Mouse (Mus musculus): ENCODE data around the gene Focad. TPM values are rescaled to one million over a fixed set of nuclear protein-coding genes. Genes with fewer than 3 reads are reported as not detected.

The Focad gene
- polyA plus RNA-seq, 1 experiment: 10.3 TPM

GRCm38 (mm10) chr4:88270408-88271067 lies 176.1 kb downstream of the Focad start:
- no peak for TF ChIP-seq FOSL1 (IDR thresholded peaks at IDR 0.05; ENCODE audit: insufficient read depth, low read length, poor library complexity, severe bottlenecking)
- no peak for TF ChIP-seq CTCF (IDR thresholded peaks at IDR 0.05; ENCODE audit: control insufficient read depth, insufficient read depth, insufficient read length)
- TF ChIP-seq MYOG (IDR thresholded peaks at IDR 0.05; ENCODE audit: control insufficient read depth, extremely low read depth, insufficient read length): no peak
- TF ChIP-seq MYOD1 (IDR thresholded peaks at IDR 0.05; ENCODE audit: control insufficient read depth, insufficient read length, low read depth): no peak
- Histone ChIP-seq H3K79me2 (ENCODE audit: control insufficient read depth, insufficient read depth) (no peaks in the 10 kb centered on the region), H3ac (ENCODE audit: control insufficient read depth, insufficient read length, low read depth) (no peak overlapping the region), H3K36me3 (ENCODE audit: control insufficient read depth, insufficient read depth) (no peaks in the 10 kb centered on the region), H3K27me3 (ENCODE audit: control insufficient read depth, insufficient read depth, insufficient read length) (no peaks in the 10 kb centered on the region), H3K79me3 (ENCODE audit: low read depth) (no peaks in the 10 kb centered on the region), H3K4me3 (ENCODE audit: insufficient read depth, poor library complexity, severe bottlenecking) (no peak overlapping the region)

- TF ChIP-seq CEBPB (IDR thresholded peaks at IDR 0.05; ENCODE audit: low read depth): no peak
- TF ChIP-seq MYOG (IDR thresholded peaks at IDR 0.05; ENCODE audit: control insufficient read depth, extremely low read depth, insufficient read length): no peak
- TF ChIP-seq MYOD1 (IDR thresholded peaks at IDR 0.05; ENCODE audit: control insufficient read depth, insufficient read length, low read depth): no peak
- no peak for TF ChIP-seq MAX (IDR thresholded peaks at IDR 0.05)
- no peak for TF ChIP-seq USF1 (IDR thresholded peaks at IDR 0.05; ENCODE audit: low read depth)
- TF ChIP-seq FOSL1 (IDR thresholded peaks at IDR 0.05; ENCODE audit: insufficient read depth, low read length, poor library complexity, severe bottlenecking): no peak
- no peak for TF ChIP-seq CTCF (IDR thresholded peaks at IDR 0.05; ENCODE audit: control insufficient read depth, insufficient read depth, insufficient read length)
- no peaks in the 10 kb centered on the region for H3K79me2 ChIP-seq (ENCODE audit: control insufficient read depth, insufficient read depth)
- H3ac ChIP-seq (ENCODE audit: control insufficient read depth, insufficient read length, low read depth): no peak overlapping the region
Measured at GRCm38 (mm10) chr4:88275571-88276041, 181.2 kb downstream of the Focad start.

GRCm38 (mm10) chr4:88276058-88276734 lies 181.8 kb downstream of the Focad start:
- H3K4me3 ChIP-seq (ENCODE audit: insufficient read depth, poor library complexity, severe bottlenecking): no peak overlapping the region
- no peaks in the 10 kb centered on the region for H3K36me3 ChIP-seq (ENCODE audit: control insufficient read depth, insufficient read depth)
- no peaks in the 10 kb centered on the region for H3K79me3 ChIP-seq (ENCODE audit: low read depth)
- no peaks in the 10 kb centered on the region for H3K79me2 ChIP-seq (ENCODE audit: control insufficient read depth, insufficient read depth)
- H3K27me3 ChIP-seq (ENCODE audit: control insufficient read depth, insufficient read depth, insufficient read length): no peaks in the 10 kb centered on the region
- no peak overlapping the region for H3ac ChIP-seq (ENCODE audit: control insufficient read depth, insufficient read length, low read depth)
- TF ChIP-seq USF1 (IDR thresholded peaks at IDR 0.05; ENCODE audit: low read depth): no peak
- TF ChIP-seq FOSL1 (IDR thresholded peaks at IDR 0.05; ENCODE audit: insufficient read depth, low read length, poor library complexity, severe bottlenecking): no peak
- no peak for TF ChIP-seq CEBPB (IDR thresholded peaks at IDR 0.05; ENCODE audit: low read depth)

More at GRCm38 (mm10) chr4:88275571-88276041, 181.2 kb downstream of the Focad start:
- Histone ChIP-seq H3K27me3 (ENCODE audit: control insufficient read depth, insufficient read depth, insufficient read length) (no peaks in the 10 kb centered on the region), H3K36me3 (ENCODE audit: control insufficient read depth, insufficient read depth) (no peaks in the 10 kb centered on the region), H3K79me3 (ENCODE audit: low read depth) (no peaks in the 10 kb centered on the region), H3K4me3 (ENCODE audit: insufficient read depth, poor library complexity, severe bottlenecking) (no peak overlapping the region)

GRCm38 (mm10) chr4:88278524-88278923 lies 184.1 kb downstream of the Focad start:
- H3K36me3 ChIP-seq (ENCODE audit: control insufficient read depth, insufficient read depth): no peaks in the 10 kb centered on the region
- no peak overlapping the region for H3K4me3 ChIP-seq (ENCODE audit: insufficient read depth, poor library complexity, severe bottlenecking)
- no peak for TF ChIP-seq MYOD1 (IDR thresholded peaks at IDR 0.05; ENCODE audit: control insufficient read depth, insufficient read length, low read depth)
- TF ChIP-seq USF1 (IDR thresholded peaks at IDR 0.05; ENCODE audit: low read depth): no peak
- no peak for TF ChIP-seq MYOG (IDR thresholded peaks at IDR 0.05; ENCODE audit: control insufficient read depth, extremely low read depth, insufficient read length)
- no peak for TF ChIP-seq CEBPB (IDR thresholded peaks at IDR 0.05; ENCODE audit: low read depth)
- no peak for TF ChIP-seq CTCF (IDR thresholded peaks at IDR 0.05; ENCODE audit: control insufficient read depth, insufficient read depth, insufficient read length)
- TF ChIP-seq FOSL1 (IDR thresholded peaks at IDR 0.05; ENCODE audit: insufficient read depth, low read length, poor library complexity, severe bottlenecking): no peak
- no peak for TF ChIP-seq MAX (IDR thresholded peaks at IDR 0.05)

GRCm38 (mm10) chr4:88280536-88280935 lies 186.1 kb downstream of the Focad start:
- no peak overlapping the region for H3ac ChIP-seq (ENCODE audit: control insufficient read depth, insufficient read length, low read depth)
- no peaks in the 10 kb centered on the region for H3K27me3 ChIP-seq (ENCODE audit: control insufficient read depth, insufficient read depth, insufficient read length)
- TF ChIP-seq USF1 (IDR thresholded peaks at IDR 0.05; ENCODE audit: low read depth) (no peak), CEBPB (IDR thresholded peaks at IDR 0.05; ENCODE audit: low read depth) (no peak), MYOG (IDR thresholded peaks at IDR 0.05; ENCODE audit: control insufficient read depth, extremely low read depth, insufficient read length) (no peak), FOSL1 (IDR thresholded peaks at IDR 0.05; ENCODE audit: insufficient read depth, low read length, poor library complexity, severe bottlenecking) (no peak), MYOD1 (IDR thresholded peaks at IDR 0.05; ENCODE audit: control insufficient read depth, insufficient read length, low read depth) (no peak), CTCF (IDR thresholded peaks at IDR 0.05; ENCODE audit: control insufficient read depth, insufficient read depth, insufficient read length) (no peak), MAX (IDR thresholded peaks at IDR 0.05) (no peak)
- no peak overlapping the region for H3K4me3 ChIP-seq (ENCODE audit: insufficient read depth, poor library complexity, severe bottlenecking)
- no peaks in the 10 kb centered on the region for H3K36me3 ChIP-seq (ENCODE audit: control insufficient read depth, insufficient read depth)
- no peaks in the 10 kb centered on the region for H3K79me2 ChIP-seq (ENCODE audit: control insufficient read depth, insufficient read depth)
- H3K79me3 ChIP-seq (ENCODE audit: low read depth): no peaks in the 10 kb centered on the region

More at GRCm38 (mm10) chr4:88278524-88278923, 184.1 kb downstream of the Focad start:
- no peaks in the 10 kb centered on the region for H3K79me2 ChIP-seq (ENCODE audit: control insufficient read depth, insufficient read depth)
- H3K27me3 ChIP-seq (ENCODE audit: control insufficient read depth, insufficient read depth, insufficient read length): no peaks in the 10 kb centered on the region
- no peaks in the 10 kb centered on the region for H3K79me3 ChIP-seq (ENCODE audit: low read depth)
- no peak overlapping the region for H3ac ChIP-seq (ENCODE audit: control insufficient read depth, insufficient read length, low read depth)
